Mouse (Mus musculus) C2C12 (cell line): ENCODE measurements around the gene Prrc2a. TPM values are rescaled to one million over a fixed set of nuclear protein-coding genes. Genes with fewer than 3 reads are reported as not detected.

Experiments used
- H3K27me3 ChIP-seq: one replicate; pipeline ENCODE4 v1.6.1; 2011; ENCODE audit not compliant: control insufficient read depth, insufficient read depth, insufficient read length
- H3K36me3 ChIP-seq: one replicate; pipeline ENCODE4 v1.6.1; 2011; ENCODE audit not compliant: control insufficient read depth, insufficient read depth
- H3K4me3 ChIP-seq: one replicate; pipeline ENCODE4 v1.5.1; 2011; ENCODE audit warnings: mild to moderate bottlenecking, control low read depth; ENCODE audit not compliant: poor library complexity, insufficient read depth, severe bottlenecking
- H3K79me2 ChIP-seq: one replicate; pipeline ENCODE4 v1.6.1; 2011; ENCODE audit not compliant: control insufficient read depth, insufficient read depth
- H3K79me3 ChIP-seq: one replicate; pipeline ENCODE4 v1.6.1; 2011; ENCODE audit warnings: low read depth, control low read depth
- H3ac ChIP-seq: one replicate; pipeline ENCODE3; 2011; ENCODE audit warnings: low read depth; ENCODE audit not compliant: control insufficient read depth, insufficient read length
- CEBPB ChIP-seq: IDR thresholded peaks from one replicate; pipeline ENCODE4 v1.6.1; 2011; ENCODE audit warnings: low read depth, mild to moderate bottlenecking, control low read depth, moderate library complexity
- CTCF ChIP-seq: IDR thresholded peaks from one replicate; pipeline ENCODE4 v1.5.1; 2011; ENCODE audit not compliant: control insufficient read depth, insufficient read depth, insufficient read length
- FOSL1 ChIP-seq: IDR thresholded peaks from one replicate; pipeline ENCODE4 v1.8.0; 2011; ENCODE audit warnings: mild to moderate bottlenecking, low read length; ENCODE audit not compliant: poor library complexity, insufficient read depth, severe bottlenecking
- MAX ChIP-seq: IDR thresholded peaks from one replicate; pipeline ENCODE4 v1.6.1; 2011; ENCODE audit warnings: mild to moderate bottlenecking, control low read depth
- MYOD1 ChIP-seq: IDR thresholded peaks from one replicate; pipeline ENCODE4 v1.6.1; 2011; ENCODE audit warnings: low read depth; ENCODE audit not compliant: control insufficient read depth, insufficient read length
- MYOG ChIP-seq: IDR thresholded peaks from one replicate; pipeline ENCODE4 v1.6.1; 2011; ENCODE audit not compliant: control insufficient read depth, insufficient read length; ENCODE audit errors: extremely low read depth
- USF1 ChIP-seq: IDR thresholded peaks from one replicate; pipeline ENCODE4 v1.6.1; 2011; ENCODE audit warnings: low read depth, mild to moderate bottlenecking, control low read depth, moderate library complexity
- polyA plus RNA-seq: library from polyadenylated mRNA; unstranded; fragments of >200 nt; fragmentation: generic; extraction: Trizol; gene quantifications from one replicate; pipeline ENCODE4 v1.2.1, GENCODE M21; 2012; ENCODE audit warnings: missing spikeins

Gene Prrc2a
- polyA plus RNA-seq, 1 experiment, result 183 TPM

- Histone ChIP-seq H3K36me3 (no peaks in the 10 kb centered on the region), H3K79me2 (no peaks in the 10 kb centered on the region), H3ac (no peak overlapping the region), H3K27me3 (no peaks in the 10 kb centered on the region), H3K79me3 (no peaks in the 10 kb centered on the region), H3K4me3 (no peak overlapping the region)
- TF ChIP-seq MYOG, result no peak
- no peak for TF ChIP-seq MYOD1
- no peak for TF ChIP-seq CTCF
- TF ChIP-seq USF1, result no peak
- TF ChIP-seq FOSL1, result no peak
- no peak for TF ChIP-seq MAX
- TF ChIP-seq CEBPB, result no peak
Measured at GRCm38 (mm10) chr17:35198029-35198428, 33.3 kb upstream of the Prrc2a start.

GRCm38 (mm10) chr17:35197126-35197525, 32.4 kb upstream of the Prrc2a start:
- TF ChIP-seq USF1 (no peak), MAX (no peak), FOSL1 (no peak), MYOG (no peak), MYOD1 (no peak), CTCF (no peak), CEBPB (no peak)
- Histone ChIP-seq H3K27me3 (no peaks in the 10 kb centered on the region), H3K36me3 (no peaks in the 10 kb centered on the region), H3K79me2 (no peaks in the 10 kb centered on the region), H3K4me3 (no peak overlapping the region), H3ac (no peak overlapping the region), H3K79me3 (no peaks in the 10 kb centered on the region)

GRCm38 (mm10) chr17:35196321-35196641, 31.6 kb upstream of the Prrc2a start:
- Histone ChIP-seq H3K79me3 (no peaks in the 10 kb centered on the region), H3K27me3 (no peaks in the 10 kb centered on the region), H3K79me2 (no peaks in the 10 kb centered on the region), H3ac (no peak overlapping the region), H3K4me3 (no peak overlapping the region), H3K36me3 (no peaks in the 10 kb centered on the region)
- peak; percentile 39 for TF ChIP-seq MYOD1
- TF ChIP-seq MYOG, result no peak

- no peaks in the 10 kb centered on the region for H3K27me3 ChIP-seq
- TF ChIP-seq CEBPB, result no peak
- TF ChIP-seq CTCF, result peak; percentile 99
Measured at GRCm38 (mm10) chr17:35195631-35196320, 31.1 kb upstream of the Prrc2a start.

GRCm38 (mm10) chr17:35194844-35195630, 30.3 kb upstream of the Prrc2a start:
- Histone ChIP-seq H3K36me3 (no peaks in the 10 kb centered on the region), H3K79me2 (no peaks in the 10 kb centered on the region), H3K4me3 (no peak overlapping the region), H3K79me3 (no peaks in the 10 kb centered on the region), H3K27me3 (no peaks in the 10 kb centered on the region), H3ac (no peak overlapping the region)
- TF ChIP-seq USF1, result no peak
- no peak for TF ChIP-seq MAX
- no peak for TF ChIP-seq MYOD1
- TF ChIP-seq CTCF, result no peak
- no peak for TF ChIP-seq MYOG
- TF ChIP-seq FOSL1, result no peak
- no peak for TF ChIP-seq CEBPB

More at GRCm38 (mm10) chr17:35195631-35196320, 31.1 kb upstream of the Prrc2a start:
- Histone ChIP-seq H3ac (peak overlapping the region; percentile 51), H3K36me3 (no peaks in the 10 kb centered on the region), H3K4me3 (no peak overlapping the region), H3K79me3 (no peaks in the 10 kb centered on the region), H3K79me2 (no peaks in the 10 kb centered on the region)
